Mouse (Mus musculus) bone marrow, adult 2 months (tissue): ENCODE results near the gene Myo1g.

Experiments used
- CTCF ChIP-seq: fragments of 200-500 bp; IDR thresholded peaks from 2 replicates; pipeline ENCODE4 v1.5.1; 2011; ENCODE audit warnings: low read length, control low read depth; ENCODE audit not compliant: control insufficient read depth, insufficient read depth
- POLR2A ChIP-seq: fragments of 200-500 bp; IDR thresholded peaks from 2 replicates; pipeline ENCODE4 v1.6.1; 2011; ENCODE audit warnings: low read depth, mild to moderate bottlenecking, control low read depth, low read length, borderline replicate concordance; ENCODE audit not compliant: control insufficient read depth

DNA sequence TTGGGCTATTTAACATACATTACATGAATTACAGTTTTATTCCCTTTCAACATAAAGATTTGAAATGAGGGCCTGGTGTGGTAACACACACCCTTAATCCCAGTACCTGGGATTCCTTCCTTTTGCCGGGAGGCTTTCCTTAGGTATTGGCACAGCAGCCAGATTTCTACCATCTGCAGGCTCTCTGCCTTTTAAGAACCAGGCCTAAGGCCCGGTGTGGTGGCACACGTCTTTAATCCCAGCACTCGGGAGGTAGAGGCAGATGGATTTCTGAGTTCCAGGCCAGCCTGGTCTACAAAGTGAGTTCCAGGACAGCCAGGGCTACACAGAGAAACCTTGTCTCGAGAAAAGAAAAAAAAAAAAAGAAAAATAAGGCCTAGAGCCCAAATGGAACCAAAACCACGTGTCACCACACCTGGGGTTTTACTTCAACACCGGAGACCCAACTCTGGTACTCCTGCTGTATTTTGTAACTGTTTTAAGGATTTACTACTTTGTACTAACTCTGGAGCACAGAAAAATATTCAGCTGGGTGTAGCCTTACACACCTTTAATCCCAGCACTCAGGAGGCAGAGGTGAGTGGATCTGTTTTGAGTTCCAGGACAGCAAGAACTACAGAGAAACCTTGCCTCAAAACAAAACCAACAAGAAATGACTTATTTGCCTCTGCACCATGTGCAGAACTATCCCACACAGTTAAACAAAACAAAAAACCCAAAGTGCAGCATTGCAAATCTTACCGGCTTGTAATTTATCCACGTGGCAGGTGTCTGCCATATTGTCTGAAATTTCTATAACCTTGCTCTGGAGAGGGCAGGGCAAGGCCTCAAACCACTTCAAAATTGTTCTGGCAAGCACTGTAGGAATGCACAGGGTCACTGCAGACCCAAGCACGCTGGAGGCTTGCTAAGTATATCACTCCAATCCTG, 6.8 kb upstream of the Myo1g start:
- no peak for TF ChIP-seq CTCF
- no peak for TF ChIP-seq POLR2A
